Mouse (Mus musculus): ENCODE results near the gene Gm45711. TPM values are rescaled to one million over a fixed set of nuclear protein-coding genes. Genes with fewer than 3 reads are reported as not detected.
A peak's percentile ranks its signal among the peaks of the same experiment; 100 is the strongest.
"Not testable (repeated sequence)": the region's sequence is repeated elsewhere in the genome, so short reads cannot be mapped to it uniquely, and the experiment has no call there.

Gene Gm45711
- polyA plus RNA-seq, 1 experiment, result not detected

GRCm38 (mm10) chr8:104332665-104333631 lies 23.1 kb upstream of the Gm45711 start:
- Histone ChIP-seq H3K27ac (ENCODE audit: insufficient read depth, low read depth, low read length) (peak overlapping the region; percentile 90), H3K4me1 (ENCODE audit: control insufficient read depth, insufficient read depth, low read length) (peaks cover 15% of the 10 kb centered on the region), H3K4me3 (ENCODE audit: insufficient read depth, low read length) (no peak overlapping the region)
- no peak for TF ChIP-seq CTCF (IDR thresholded peaks at IDR 0.05; ENCODE audit: low read depth, low read length)
- no peak for TF ChIP-seq POLR2A (IDR thresholded peaks at IDR 0.05; ENCODE audit: borderline replicate concordance, low read depth, low read length)

DNA sequence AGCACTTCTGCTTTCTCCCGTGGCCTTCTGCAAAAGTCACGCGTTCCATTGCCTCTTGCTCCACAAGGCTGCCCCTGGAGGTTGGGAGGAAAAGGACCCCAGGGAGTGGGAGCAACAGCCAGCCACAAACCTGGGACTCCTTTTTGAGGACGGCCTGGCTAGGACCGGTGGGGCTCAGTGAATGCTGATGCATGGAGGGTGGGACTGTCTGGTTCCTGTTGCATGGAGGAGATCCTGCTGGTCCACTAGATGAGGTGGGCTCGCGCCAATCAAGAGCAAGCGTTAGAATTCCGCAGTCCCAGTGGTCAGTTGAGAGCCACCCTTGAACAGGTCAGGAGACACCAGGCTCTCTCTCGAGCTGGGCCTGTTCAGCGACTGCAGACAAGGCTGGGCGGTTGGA lies 12.0 kb upstream of the Gm45711 start, which contains the start of gene Cmtm2b:
Gene Cmtm2b, plus strand, starts transcription at position 301 of the 400 bp plus-strand sequence.
- H3K4me3 ChIP-seq (ENCODE audit: insufficient read depth, low read length); H3K4me1 ChIP-seq (ENCODE audit: control insufficient read depth, insufficient read depth, low read length); H3K27ac ChIP-seq (ENCODE audit: insufficient read depth, low read depth, low read length): not testable (repeated sequence)

DNA sequence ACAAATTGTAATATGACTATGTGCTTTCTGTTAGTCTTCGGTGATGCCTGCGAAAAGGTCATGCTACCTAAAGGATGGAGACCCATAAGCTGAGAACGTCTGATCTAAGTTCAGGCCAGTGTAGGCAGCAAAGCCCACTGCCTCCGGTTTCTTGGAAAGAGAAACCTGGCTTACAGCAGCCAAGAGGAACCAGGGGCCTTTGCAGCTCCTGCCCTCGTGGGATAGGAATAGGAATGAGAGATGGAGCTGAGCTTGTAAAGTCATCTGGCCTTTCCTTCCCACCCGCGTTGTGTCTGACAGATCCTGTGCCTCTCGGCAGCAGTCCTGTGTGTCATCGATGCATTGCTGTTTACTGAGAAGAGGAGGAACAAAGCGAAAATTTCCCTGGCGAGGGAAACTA lies 11.4 kb upstream of the Gm45711 start, which contains the start of gene Gm11020:
Gene Gm11020, plus strand, starts transcription at position 301 of the 400 bp plus-strand sequence.
- H3K4me3 ChIP-seq (ENCODE audit: insufficient read depth, low read length); H3K27ac ChIP-seq (ENCODE audit: insufficient read depth, low read depth, low read length): not testable (repeated sequence)

DNA sequence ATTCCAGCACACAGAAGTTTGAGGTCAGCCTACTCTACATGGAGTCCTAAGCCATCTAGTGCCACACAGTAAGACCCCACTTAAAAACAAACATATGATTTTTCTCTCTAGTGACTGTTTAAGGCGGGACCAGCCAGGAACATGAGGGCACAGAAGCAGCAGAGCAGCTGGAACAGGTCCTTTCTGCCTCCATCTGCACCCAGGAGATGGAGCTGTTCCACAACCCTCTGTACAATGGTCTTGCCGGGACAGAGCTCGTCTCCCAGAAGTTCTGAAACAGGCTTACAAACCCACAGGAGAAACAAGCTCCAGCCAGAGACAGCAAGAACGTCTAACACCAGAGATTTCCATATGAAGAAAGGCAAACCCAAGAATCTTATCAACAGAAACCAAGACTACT lies 3.4 kb upstream of the Gm45711 start:
- H3K27ac ChIP-seq (ENCODE audit: insufficient read depth, low read depth, low read length), result no peak overlapping the region
- TF ChIP-seq POLR2A (IDR thresholded peaks at IDR 0.05; ENCODE audit: borderline replicate concordance, low read depth, low read length) (no peak), CTCF (IDR thresholded peaks at IDR 0.05; ENCODE audit: low read depth, low read length) (no peak)
- peaks cover 2% of the 10 kb centered on the region for H3K4me1 ChIP-seq (ENCODE audit: control insufficient read depth, insufficient read depth, low read length)
- H3K4me3 ChIP-seq (ENCODE audit: insufficient read depth, low read length), result no peak overlapping the region

More for the DNA sequence above, 11.4 kb upstream of the Gm45711 start, which contains the start of gene Gm11020:
- H3K4me1 ChIP-seq (ENCODE audit: control insufficient read depth, insufficient read depth, low read length), result not testable (repeated sequence)

- not testable (repeated sequence) for H3K27ac ChIP-seq (ENCODE audit: insufficient read depth, low read depth, low read length); H3K4me1 ChIP-seq (ENCODE audit: control insufficient read depth, insufficient read depth, low read length); H3K4me3 ChIP-seq (ENCODE audit: insufficient read depth, low read length)
Observed at GRCm38 (mm10) chr8:104312023-104312422, 2.1 kb upstream of the Gm45711 start.

- H3K4me1 ChIP-seq (ENCODE audit: control insufficient read depth, insufficient read depth, low read length); H3K27ac ChIP-seq (ENCODE audit: insufficient read depth, low read depth, low read length): not testable (repeated sequence)
Observed at GRCm38 (mm10) chr8:104308341-104308740, 1.5 kb downstream of the Gm45711 start.

DNA sequence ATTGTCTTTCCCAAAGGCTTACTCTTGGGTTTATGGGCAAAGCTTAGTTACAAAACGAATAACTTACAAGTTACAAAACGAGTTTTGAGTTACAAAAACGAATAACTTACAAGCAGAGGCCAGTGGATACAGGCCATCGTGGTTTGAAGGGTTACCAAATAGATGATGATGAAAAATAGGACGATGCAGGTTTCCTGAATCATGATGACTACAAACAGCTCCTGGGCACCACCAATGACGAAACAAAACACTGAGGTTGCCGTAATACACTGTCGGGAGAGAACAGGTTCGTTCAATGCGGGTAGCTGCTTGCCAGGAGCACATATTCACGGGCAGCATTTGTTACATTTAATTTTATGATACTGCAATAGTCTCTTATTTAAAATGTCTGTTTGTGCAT lies 4.9 kb downstream of the Gm45711 start:
- no peak for TF ChIP-seq CTCF (IDR thresholded peaks at IDR 0.05; ENCODE audit: low read depth, low read length)
- no peak for TF ChIP-seq POLR2A (IDR thresholded peaks at IDR 0.05; ENCODE audit: borderline replicate concordance, low read depth, low read length)
- H3K4me1 ChIP-seq (ENCODE audit: control insufficient read depth, insufficient read depth, low read length), result peaks cover 3% of the 10 kb centered on the region
- H3K27ac ChIP-seq (ENCODE audit: insufficient read depth, low read depth, low read length), result no peak overlapping the region
- no peak overlapping the region for H3K4me3 ChIP-seq (ENCODE audit: insufficient read depth, low read length)

More at GRCm38 (mm10) chr8:104308341-104308740, 1.5 kb downstream of the Gm45711 start:
- H3K4me3 ChIP-seq (ENCODE audit: insufficient read depth, low read length), result not testable (repeated sequence)

GRCm38 (mm10) chr8:104302536-104302935 lies 7.3 kb downstream of the Gm45711 start:
- H3K27ac ChIP-seq (ENCODE audit: insufficient read depth, low read depth, low read length); H3K4me3 ChIP-seq (ENCODE audit: insufficient read depth, low read length); H3K4me1 ChIP-seq (ENCODE audit: control insufficient read depth, insufficient read depth, low read length): not testable (repeated sequence)

DNA sequence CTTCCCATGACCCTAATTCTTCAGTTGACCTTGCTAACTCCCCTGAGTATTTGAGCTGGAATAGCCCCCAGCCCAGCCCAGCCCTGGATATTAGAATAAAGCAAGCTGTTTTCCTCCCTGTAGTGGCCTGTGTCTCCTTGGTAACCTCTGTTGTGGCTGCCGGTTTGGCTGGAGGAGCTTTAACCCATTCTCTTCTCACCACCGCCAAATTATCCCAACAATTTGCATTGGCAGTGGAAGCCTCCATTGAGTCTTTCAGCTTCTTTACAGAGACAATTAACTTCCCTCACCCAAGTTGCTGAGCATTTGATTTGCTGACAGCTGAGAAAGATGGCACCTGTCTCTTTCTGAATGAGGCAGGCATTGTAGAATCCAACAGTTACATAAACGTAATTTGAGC lies 8.3 kb downstream of the Gm45711 start:
- not testable (repeated sequence) for H3K4me3 ChIP-seq (ENCODE audit: insufficient read depth, low read length); H3K4me1 ChIP-seq (ENCODE audit: control insufficient read depth, insufficient read depth, low read length); H3K27ac ChIP-seq (ENCODE audit: insufficient read depth, low read depth, low read length)

- H3K4me1 ChIP-seq (ENCODE audit: control insufficient read depth, insufficient read depth, low read length), result no peaks in the 10 kb centered on the region
- H3K27ac ChIP-seq (ENCODE audit: insufficient read depth, low read depth, low read length), result no peak overlapping the region
- H3K4me3 ChIP-seq (ENCODE audit: insufficient read depth, low read length), result no peak overlapping the region
- TF ChIP-seq CTCF (IDR thresholded peaks at IDR 0.05; ENCODE audit: low read depth, low read length) (no peak), POLR2A (IDR thresholded peaks at IDR 0.05; ENCODE audit: borderline replicate concordance, low read depth, low read length) (no peak)
Observed at GRCm38 (mm10) chr8:104294396-104294795, 15.5 kb downstream of the Gm45711 start.

DNA sequence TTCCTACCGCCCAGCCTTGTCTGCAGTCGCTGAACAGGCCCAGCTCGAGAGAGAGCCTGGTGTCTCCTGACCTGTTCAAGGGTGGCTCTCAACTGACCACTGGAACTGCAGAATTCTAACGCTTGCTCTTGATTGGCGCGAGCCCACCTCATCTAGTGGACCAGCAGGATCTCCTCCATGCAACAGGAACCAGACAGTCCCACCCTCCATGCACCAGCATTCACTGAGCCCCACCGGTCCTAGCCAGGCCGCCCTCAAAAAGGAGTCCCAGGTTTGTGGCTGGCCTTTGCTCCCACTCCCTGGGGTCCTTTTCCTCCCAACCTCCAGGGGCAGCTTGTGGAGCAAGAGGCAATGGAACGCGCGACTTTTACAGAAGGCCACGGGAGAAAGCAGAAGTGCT lies 16.8 kb downstream of the Gm45711 start, which contains the start of gene Cmtm2a:
Gene Cmtm2a, minus strand, starts transcription at position 101 of the 400 bp plus-strand sequence.
- not testable (repeated sequence) for H3K4me1 ChIP-seq (ENCODE audit: control insufficient read depth, insufficient read depth, low read length); H3K4me3 ChIP-seq (ENCODE audit: insufficient read depth, low read length); H3K27ac ChIP-seq (ENCODE audit: insufficient read depth, low read depth, low read length)

All from bone marrow macrophage, adult 2 months (primary cell).